Mouse (Mus musculus): ENCODE measurements around the gene Defb48.

GRCm38 (mm10) chr14:63014667-63015066 is 30.4 kb upstream of the Defb48 start:
- no peak for TF ChIP-seq CTCF (IDR thresholded peaks at IDR 0.05; ENCODE audit: borderline replicate concordance, extremely low read depth, insufficient read depth, insufficient read length)
- TF ChIP-seq POLR2A (IDR thresholded peaks at IDR 0.05; ENCODE audit: borderline replicate concordance, extremely low read depth, insufficient read depth, insufficient read length, poor library complexity, severe bottlenecking), result no peak

Measured in brain, embryonic 14.5 days (tissue).